Mouse (Mus musculus): ENCODE measurements at regions not wholly inside any gene's neighbourhood (a gene's known extent, or its start where the extent isn't known, plus 50 kb on each side); places are given as distances from the start of the nearest gene placed in this dataset.

DNA sequence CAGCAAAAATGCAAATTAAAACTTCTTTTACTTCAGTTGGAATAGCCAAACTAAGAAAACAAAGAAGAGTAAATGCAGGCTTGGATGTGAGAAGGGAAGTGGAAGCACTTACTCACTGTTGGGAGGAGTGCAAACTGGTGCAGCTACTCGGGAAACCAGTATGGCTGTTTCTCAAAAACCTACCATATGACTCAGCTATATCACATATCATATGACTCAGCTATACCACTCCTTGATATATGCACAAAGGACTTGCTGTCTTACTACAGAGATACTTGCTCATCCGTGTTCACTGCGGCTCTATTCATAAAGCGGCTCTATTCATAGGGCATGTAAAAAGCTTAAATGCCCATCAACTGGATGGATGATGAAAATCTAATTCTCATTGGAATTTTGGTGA lies 59.5 kb upstream of the Fam19a1 start:
- TF ChIP-seq CTCF (IDR thresholded peaks at IDR 0.05; ENCODE audit: borderline replicate concordance, insufficient read depth, low read length) = no peak
- TF ChIP-seq POLR2A (IDR thresholded peaks at IDR 0.05; ENCODE audit: low read depth, low read length) = no peak

Data from embryonic fibroblast, embryonic 13.5 days (primary cell).